Mouse (Mus musculus): ENCODE data around the gene Ntng2. TPM values are rescaled to one million over a fixed set of nuclear protein-coding genes. Genes with fewer than 3 reads are reported as not detected.

Gene Ntng2
- total RNA-seq, 2 experiments from 2014 or later, result 82.4 to 90.1 TPM

DNA sequence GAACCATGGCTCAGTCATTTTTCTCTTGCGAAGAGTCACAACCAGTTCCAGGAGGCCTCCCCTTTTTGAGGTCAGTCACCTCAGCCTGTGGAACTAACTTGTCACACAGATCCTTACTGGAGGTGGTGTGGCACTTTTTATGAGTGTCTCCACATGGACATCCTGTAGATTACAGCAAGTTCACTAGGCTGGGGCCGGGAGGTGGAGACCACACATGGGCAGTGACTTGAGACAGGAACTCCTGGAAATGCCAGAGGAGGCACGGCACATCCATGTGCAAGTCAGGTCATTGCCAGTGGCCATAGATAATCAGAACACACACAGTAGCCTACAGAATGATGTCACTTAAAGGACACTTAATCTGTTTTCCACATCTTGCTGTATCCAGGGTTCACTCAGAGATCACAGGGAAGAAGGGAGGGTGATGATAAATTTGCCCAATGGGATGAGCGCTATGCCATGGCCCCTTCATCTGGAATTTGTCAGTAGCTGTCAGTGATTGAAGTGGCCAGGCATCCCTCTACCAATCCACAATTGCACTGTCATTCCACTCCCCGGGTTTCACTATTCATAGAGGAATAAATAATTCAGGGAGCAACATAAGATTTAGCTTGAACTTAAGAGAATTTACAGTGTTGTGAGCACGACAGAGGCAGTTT, 69.4 kb downstream of the Ntng2 start:
- Histone ChIP-seq H3K4me3 (no peak overlapping the region), H3K27ac (no peak overlapping the region)
- TF ChIP-seq CTCF (IDR thresholded peaks at IDR 0.05), result no peak
- DNase-seq (ENCODE audit: extremely low spot score in 1 of 2, low spot score in 2 of 2), result no peak
- intact Hi-C loops (cut with DNase I), result no loop called here

DNA sequence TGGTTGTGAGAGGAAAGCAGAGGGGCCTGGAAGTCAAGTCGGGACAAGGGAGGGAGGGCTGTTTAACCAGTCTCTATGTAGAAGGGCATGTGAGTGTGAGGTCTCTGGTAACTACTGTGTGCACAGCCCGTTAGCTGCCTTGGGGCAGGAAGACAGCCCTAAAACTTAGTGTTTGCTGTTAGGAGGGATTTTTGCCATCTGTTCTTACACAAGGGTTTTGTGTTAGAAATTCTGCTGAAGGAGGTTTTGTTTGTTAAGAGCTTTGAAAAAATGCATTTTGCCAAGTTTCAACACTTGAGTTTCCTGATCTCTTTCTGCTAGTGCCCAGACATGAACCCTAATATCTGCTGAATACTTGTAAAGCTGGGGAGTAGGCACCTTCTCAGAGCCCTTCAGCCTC, 71.7 kb downstream of the Ntng2 start:
- Histone ChIP-seq H3K27ac (no peak overlapping the region), H3K4me3 (no peak overlapping the region)
- intact Hi-C loops (cut with DNase I), result no loop called here
- no peak for TF ChIP-seq CTCF (IDR thresholded peaks at IDR 0.05)
- DNase-seq (ENCODE audit: extremely low spot score in 1 of 2, low spot score in 2 of 2), result no peak

- intact Hi-C loops (cut with DNase I), result no loop called here
- DNase-seq (ENCODE audit: extremely low spot score in 1 of 2, low spot score in 2 of 2), result no peak
- TF ChIP-seq CTCF (IDR thresholded peaks at IDR 0.05), result no peak
- H3K27ac ChIP-seq, result no peak overlapping the region
- H3K4me3 ChIP-seq, result no peak overlapping the region
These were observed 73.0 kb downstream of the Ntng2 start for GRCm38 (mm10) chr2:29179810-29180209.

- intact Hi-C loops (cut with DNase I), result no loop called here
These were observed 77.9 kb downstream of the Ntng2 start for GRCm38 (mm10) chr2:29174887-29175286.

DNA sequence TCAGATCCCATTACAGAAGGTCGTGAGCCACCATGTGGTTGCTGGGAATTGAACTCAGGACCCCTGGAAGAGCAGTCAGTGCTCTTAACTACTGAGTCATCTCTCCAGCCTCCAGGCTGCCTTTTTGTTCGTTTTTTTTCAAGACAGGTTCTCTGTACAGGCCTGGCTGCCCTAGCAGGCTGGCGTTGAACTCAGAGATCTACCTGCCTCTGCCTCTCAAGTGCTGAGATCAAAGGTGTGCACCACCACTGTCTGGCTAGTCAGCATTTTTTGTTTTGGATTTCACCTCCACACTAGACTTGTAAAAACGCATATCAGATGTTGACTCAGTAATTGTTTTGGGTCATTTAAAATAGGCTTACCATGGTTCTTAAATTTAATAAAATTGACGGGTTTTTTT, 84.7 kb downstream of the Ntng2 start:
- DNase-seq (ENCODE audit: extremely low spot score in 1 of 2, low spot score in 2 of 2), result no peak
- no peak overlapping the region for H3K4me3 ChIP-seq
- no peak overlapping the region for H3K27ac ChIP-seq
- intact Hi-C loops (cut with DNase I), result no loop called here
- TF ChIP-seq CTCF (IDR thresholded peaks at IDR 0.05), result no peak

More at GRCm38 (mm10) chr2:29174887-29175286, 77.9 kb downstream of the Ntng2 start:
- no peak for TF ChIP-seq CTCF (IDR thresholded peaks at IDR 0.05)
- Histone ChIP-seq H3K27ac (no peak overlapping the region), H3K4me3 (no peak overlapping the region)
- DNase-seq (ENCODE audit: extremely low spot score in 1 of 2, low spot score in 2 of 2), result no peak

- intact Hi-C loops (cut with DNase I), result no loop called here
- Histone ChIP-seq H3K4me3 (no peak overlapping the region), H3K27ac (no peak overlapping the region)
- TF ChIP-seq CTCF (IDR thresholded peaks at IDR 0.05), result no peak
- no peak for DNase-seq (ENCODE audit: extremely low spot score in 1 of 2, low spot score in 2 of 2)
These were observed 100.9 kb downstream of the Ntng2 start for GRCm38 (mm10) chr2:29151941-29152340.

Other genes starting within 250 kb of the Ntng2 start
- under 1 TPM in 1 of 2 experiments, not detected in 1; 0.47 TPM for gene Cfap77, start 197.9 kb downstream of the Ntng2 start, total RNA-seq (2021)
- gene Ttf1, start 192.7 kb downstream of the Ntng2 start, total RNA-seq (2021), result 10 to 100 TPM; 10.4 to 11.7 TPM
- gene Setx, start 128.8 kb downstream of the Ntng2 start, total RNA-seq (2021), result 10 to 100 TPM; 46.6 to 49.4 TPM
- 10 to 100 TPM; 38.9 to 39.3 TPM for gene Med27, start 93.8 kb upstream of the Ntng2 start, total RNA-seq (2021)